Mouse (Mus musculus): ENCODE data around the gene Ccdc122. TPM values are rescaled to one million over a fixed set of nuclear protein-coding genes. Genes with fewer than 3 reads are reported as not detected.
"Not testable (repeated sequence)": the region's sequence is repeated elsewhere in the genome, so short reads cannot be mapped to it uniquely, and the experiment has no call there.

The Ccdc122 gene
- polyA plus RNA-seq, 1 experiment from 2014 or later, result 4.7 TPM

GRCm38 (mm10) chr14:77032433-77032832 is 4.1 kb upstream of the Ccdc122 start:
- H3K9me3 ChIP-seq (replicated peaks), result no peaks in the 10 kb centered on the region
- H3K9ac ChIP-seq, result no peak overlapping the region
- H3K4me1 ChIP-seq, result peaks cover 15% of the 10 kb centered on the region; the same call in 1 of the 2 replicates
- WGBS, result 65% methylated on average over 5 of the region's 5 CpGs
- 0 out of 2 replicates have a peak, but pooled peaks cover 3% of the 10 kb centered on the region for H3K36me3 ChIP-seq
- H3K27ac ChIP-seq (replicated peaks), result no peak overlapping the region
- no peak for ATAC-seq (ENCODE audit: insufficient number of reproducible peaks, low FRiP score, low TSS enrichment, low read depth)
- no peak overlapping the region for H3K4me2 ChIP-seq (replicated peaks)
- no peak overlapping the region for H3K4me3 ChIP-seq (replicated peaks)
- no peaks in the 10 kb centered on the region for H3K27me3 ChIP-seq

DNA sequence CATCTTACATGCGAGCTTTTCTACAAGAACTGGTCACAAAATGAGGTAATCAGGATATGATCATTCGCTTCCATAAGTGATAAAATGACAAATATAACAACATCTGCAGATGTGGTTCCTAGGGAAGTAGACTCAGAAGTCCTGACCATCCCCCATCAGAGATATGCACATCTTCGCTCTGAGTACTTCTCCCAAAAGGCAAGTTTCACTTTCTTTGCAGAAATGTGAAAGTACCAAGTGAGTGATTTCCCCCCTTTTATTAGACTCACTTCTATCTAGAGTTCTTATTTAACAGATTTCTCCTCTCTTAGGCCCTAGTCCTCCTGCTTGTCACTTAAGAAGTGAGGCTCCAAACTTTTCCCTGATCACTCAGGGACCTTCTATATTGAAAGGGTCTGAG is 3.2 kb upstream of the Ccdc122 start:
- Histone ChIP-seq H3K4me3 (replicated peaks) (no peak overlapping the region), H3K4me1 (peaks cover 16% of the 10 kb centered on the region; the same call in 1 of the 2 replicates), H3K27ac (replicated peaks) (no peak overlapping the region), H3K9ac (no peak overlapping the region), H3K27me3 (no peaks in the 10 kb centered on the region), H3K36me3 (0 out of 2 replicates have a peak, but pooled peaks cover 3% of the 10 kb centered on the region), H3K9me3 (replicated peaks) (no peaks in the 10 kb centered on the region), H3K4me2 (replicated peaks) (no peak overlapping the region)
- WGBS, result 89% methylated on average over 3 of the region's 3 CpGs
- ATAC-seq (ENCODE audit: insufficient number of reproducible peaks, low FRiP score, low TSS enrichment, low read depth), result no peak

DNA sequence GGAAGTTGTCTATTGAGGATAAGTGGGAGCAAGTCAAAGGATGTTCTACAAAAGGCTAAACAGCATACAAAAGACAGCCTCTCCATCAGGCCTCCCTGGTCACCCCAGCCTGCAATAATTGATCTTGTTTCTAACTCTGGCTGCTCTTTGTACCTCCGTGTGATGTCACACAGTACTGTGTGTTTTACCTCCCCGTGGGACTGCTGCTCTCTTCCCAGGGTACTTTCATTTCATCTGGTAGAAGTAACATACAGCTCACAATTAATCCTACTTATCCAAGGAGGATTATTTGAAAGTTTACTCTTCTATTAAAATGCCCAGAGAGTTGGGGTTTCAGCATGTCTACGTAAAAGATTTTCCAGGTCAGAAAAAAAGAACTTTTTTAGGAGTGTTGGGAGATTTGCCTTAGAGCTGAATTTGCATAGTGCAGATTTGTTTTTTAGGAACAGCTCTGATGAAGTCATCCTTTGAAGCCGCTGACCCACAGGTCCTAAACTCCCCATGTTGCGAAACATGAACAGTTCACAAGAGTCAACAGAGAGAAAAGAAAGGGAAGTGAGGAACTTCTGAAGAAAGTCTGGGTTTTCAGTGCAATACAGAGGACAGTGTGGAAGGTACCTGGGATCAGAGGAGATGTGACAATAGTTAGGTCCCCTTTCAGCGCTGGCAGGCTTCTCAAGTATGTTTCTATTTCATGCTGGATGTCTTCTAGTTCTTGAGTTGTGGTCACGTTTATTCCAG is 2.2 kb upstream of the Ccdc122 start:
- Histone ChIP-seq H3K9me3 (replicated peaks) (no peaks in the 10 kb centered on the region), H3K4me2 (replicated peaks) (no peak overlapping the region), H3K27ac (replicated peaks) (no peak overlapping the region), H3K36me3 (0 out of 2 replicates have a peak, but pooled peaks cover 3% of the 10 kb centered on the region), H3K4me3 (replicated peaks) (no peak overlapping the region), H3K9ac (no peak overlapping the region), H3K27me3 (no peaks in the 10 kb centered on the region), H3K4me1 (peaks cover 16% of the 10 kb centered on the region; the same call in 1 of the 2 replicates)
- 66% methylated on average over 7 of the region's 7 CpGs for WGBS
- ATAC-seq (ENCODE audit: insufficient number of reproducible peaks, low FRiP score, low TSS enrichment, low read depth), result no peak

DNA sequence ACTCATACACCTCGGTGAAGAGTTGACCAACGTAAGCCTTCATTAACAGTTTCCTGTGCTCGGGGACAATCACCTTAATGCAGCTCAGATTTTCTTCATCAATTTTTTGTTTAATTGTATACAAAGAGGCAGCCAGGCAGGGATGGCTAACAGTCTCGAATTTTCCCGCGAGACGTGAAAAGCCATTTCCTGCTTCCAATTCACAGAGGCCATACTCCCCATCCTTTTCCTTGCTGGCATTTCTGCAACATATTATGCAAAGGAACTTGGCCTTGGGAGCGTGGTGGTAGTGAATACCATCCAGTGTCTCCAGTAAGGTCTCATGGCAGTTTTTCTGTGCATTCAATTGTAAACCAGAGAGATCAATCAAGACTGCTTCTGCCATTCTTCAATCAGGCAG is 1.6 kb upstream of the Ccdc122 start:
- WGBS, result 79% methylated on average over 8 of the region's 8 CpGs
- Histone ChIP-seq H3K36me3 (0 out of 2 replicates have a peak, but pooled peaks cover 3% of the 10 kb centered on the region), H3K9me3 (replicated peaks) (no peaks in the 10 kb centered on the region), H3K4me3 (replicated peaks) (no peak overlapping the region), H3K4me1 (peaks cover 16% of the 10 kb centered on the region; the same call in 1 of the 2 replicates), H3K27me3 (no peaks in the 10 kb centered on the region), H3K9ac (no peak overlapping the region), H3K4me2 (replicated peaks) (no peak overlapping the region), H3K27ac (replicated peaks) (no peak overlapping the region)
- ATAC-seq (ENCODE audit: insufficient number of reproducible peaks, low FRiP score, low TSS enrichment, low read depth), result no peak

DNA sequence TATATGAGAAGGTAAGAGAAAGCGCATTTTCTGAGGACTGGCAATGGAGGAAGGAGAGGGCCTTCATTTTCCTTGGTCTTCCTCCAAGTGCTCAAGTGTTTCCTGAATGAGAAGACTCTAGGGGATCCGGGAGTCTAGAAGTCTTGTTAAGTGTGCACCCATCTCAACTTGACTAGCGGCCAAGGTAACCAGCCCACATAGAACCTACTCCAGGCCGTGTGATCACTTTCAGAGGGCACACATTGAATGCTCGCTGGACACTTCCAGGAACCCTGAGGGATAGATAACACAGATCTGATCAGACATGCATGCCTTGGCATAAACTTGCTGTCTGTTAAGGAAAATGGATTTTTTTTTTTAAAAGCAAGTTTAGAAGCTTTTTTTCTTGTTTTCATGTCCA is 758 bp downstream of the Ccdc122 start:
- Histone ChIP-seq H3K27me3 (no peaks in the 10 kb centered on the region), H3K9ac (no peak overlapping the region), H3K36me3 (no peaks in the 10 kb centered on the region), H3K9me3 (replicated peaks) (no peaks in the 10 kb centered on the region), H3K4me2 (replicated peaks) (peak overlapping the region; percentile 82), H3K4me3 (replicated peaks) (no peak overlapping the region), H3K27ac (replicated peaks) (peak overlapping the region; percentile 66), H3K4me1 (peaks cover 16% of the 10 kb centered on the region; the same call in 1 of the 2 replicates)
- WGBS, result 63% methylated on average over 5 of the region's 5 CpGs
- ATAC-seq (ENCODE audit: insufficient number of reproducible peaks, low FRiP score, low TSS enrichment, low read depth), result no peak

- 52% methylated on average over 8 of the region's 8 CpGs for WGBS
- Histone ChIP-seq H3K9me3 (replicated peaks) (no peaks in the 10 kb centered on the region), H3K27ac (replicated peaks) (peak overlapping the region; percentile 66), H3K36me3 (no peaks in the 10 kb centered on the region), H3K27me3 (no peaks in the 10 kb centered on the region), H3K4me2 (replicated peaks) (no peak overlapping the region), H3K4me3 (replicated peaks) (no peak overlapping the region), H3K4me1 (peaks cover 16% of the 10 kb centered on the region; the same call in 1 of the 2 replicates), H3K9ac (no peak overlapping the region)
- ATAC-seq (ENCODE audit: insufficient number of reproducible peaks, low FRiP score, low TSS enrichment, low read depth), result no peak
Observed at GRCm38 (mm10) chr14:77037832-77038425, 1.4 kb downstream of the Ccdc122 start.

DNA sequence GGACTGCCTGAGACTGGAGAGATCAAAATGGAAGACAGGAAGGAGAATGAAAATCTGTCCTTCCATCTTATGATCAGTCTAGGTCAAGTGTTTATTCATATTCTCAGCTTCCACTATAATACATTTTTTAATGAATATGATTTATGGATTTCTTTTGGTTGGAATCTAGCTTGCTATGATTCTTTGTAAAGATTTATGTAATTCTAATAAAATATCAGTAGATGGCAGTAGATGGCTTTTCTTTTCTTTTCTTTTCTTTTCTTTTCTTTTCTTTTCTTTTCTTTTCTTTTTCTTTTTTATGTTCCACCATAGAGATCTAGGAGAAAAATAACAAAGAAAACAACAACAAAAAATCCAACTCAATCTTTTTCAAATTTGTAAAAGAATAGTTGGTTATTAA is 16.7 kb downstream of the Ccdc122 start:
- H3K4me1 ChIP-seq, result no peaks in the 10 kb centered on the region
- no peak for ATAC-seq (ENCODE audit: insufficient number of reproducible peaks, low FRiP score, low TSS enrichment, low read depth)

DNA sequence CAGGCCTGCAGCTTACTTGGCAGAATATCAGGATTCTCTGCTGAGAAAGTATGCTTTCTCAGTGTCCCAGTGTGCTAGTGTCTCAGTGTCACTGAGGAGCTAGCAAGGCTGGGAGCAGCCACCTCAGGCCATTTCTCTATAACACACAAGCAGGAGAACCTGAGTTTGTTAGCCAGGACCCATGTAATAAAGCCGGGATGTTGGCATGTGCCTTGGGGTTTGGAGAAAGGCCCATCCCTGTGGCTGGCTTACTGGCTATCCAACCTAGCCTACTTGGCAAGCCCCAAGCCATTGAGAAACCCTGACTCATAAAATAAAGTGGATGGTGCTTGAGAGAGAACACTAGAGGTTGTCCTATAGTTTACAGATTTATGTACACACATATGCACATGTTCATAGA is 32.8 kb downstream of the Ccdc122 start:
- no peak for ATAC-seq (ENCODE audit: insufficient number of reproducible peaks, low FRiP score, low TSS enrichment, low read depth)
- WGBS, result 89% methylated on average over 1 of the region's 1 CpGs
- no peak overlapping the region for H3K27ac ChIP-seq (replicated peaks)
- no peaks in the 10 kb centered on the region for H3K27me3 ChIP-seq
- no peak overlapping the region for H3K4me3 ChIP-seq (replicated peaks)
- no peaks in the 10 kb centered on the region for H3K36me3 ChIP-seq
- no peaks in the 10 kb centered on the region for H3K9me3 ChIP-seq (replicated peaks)
- H3K9ac ChIP-seq, result no peak overlapping the region
- H3K4me1 ChIP-seq, result no peaks in the 10 kb centered on the region
- H3K4me2 ChIP-seq (replicated peaks), result no peak overlapping the region

More for the DNA sequence above, 16.7 kb downstream of the Ccdc122 start:
- Histone ChIP-seq H3K4me3 (replicated peaks) (no peak overlapping the region), H3K27me3 (no peaks in the 10 kb centered on the region), H3K9me3 (replicated peaks) (no peaks in the 10 kb centered on the region), H3K4me2 (replicated peaks) (no peak overlapping the region), H3K9ac (no peak overlapping the region), H3K36me3 (no peaks in the 10 kb centered on the region), H3K27ac (replicated peaks) (no peak overlapping the region)

DNA sequence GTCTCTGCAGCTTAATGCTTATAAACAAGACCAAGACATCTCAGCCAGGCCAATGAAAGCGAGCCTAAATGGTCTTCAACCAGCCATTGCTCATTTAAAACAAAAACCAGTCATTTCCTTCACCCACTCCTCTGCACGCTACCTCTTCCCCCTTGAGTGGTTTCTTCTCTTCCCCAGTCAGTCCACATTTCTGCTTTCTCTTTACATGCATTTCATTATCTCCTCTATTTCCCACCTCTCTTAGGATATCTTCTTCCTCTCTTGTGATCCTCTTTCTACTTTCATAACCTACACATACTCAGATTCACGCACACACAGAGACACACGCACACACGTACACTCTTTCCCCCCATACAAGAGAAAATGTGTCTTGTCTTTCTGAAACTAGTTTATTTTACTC is 44.7 kb downstream of the Ccdc122 start:
- H3K9ac ChIP-seq, result no peak overlapping the region
- H3K4me2 ChIP-seq (replicated peaks), result no peak overlapping the region
- no peaks in the 10 kb centered on the region for H3K9me3 ChIP-seq (replicated peaks)
- H3K27me3 ChIP-seq, result no peaks in the 10 kb centered on the region
- H3K27ac ChIP-seq (replicated peaks), result no peak overlapping the region
- no peaks in the 10 kb centered on the region for H3K36me3 ChIP-seq
- no peak for ATAC-seq (ENCODE audit: insufficient number of reproducible peaks, low FRiP score, low TSS enrichment, low read depth)
- H3K4me1 ChIP-seq, result no peaks in the 10 kb centered on the region
- WGBS, result 93% methylated on average over 5 of the region's 5 CpGs
- H3K4me3 ChIP-seq (replicated peaks), result no peak overlapping the region

DNA sequence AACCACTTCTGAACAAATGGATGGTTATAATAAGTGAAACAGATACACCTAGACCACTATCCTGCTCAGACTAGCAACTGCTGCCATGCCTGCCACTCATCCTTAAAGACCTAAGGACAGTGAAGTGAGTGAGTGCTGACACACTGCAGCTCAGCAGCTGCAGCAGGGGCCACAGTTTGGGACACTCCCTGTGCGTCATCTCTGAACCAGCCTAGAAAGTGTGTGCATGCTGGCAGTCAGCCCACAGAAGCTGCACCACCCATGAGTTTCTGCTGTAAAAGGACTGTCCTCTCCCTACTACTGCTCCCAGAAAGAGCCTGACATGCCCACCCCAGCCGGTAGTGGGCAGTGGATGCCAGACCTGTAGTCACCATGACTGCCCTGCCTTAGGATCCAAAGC is 63.7 kb downstream of the Ccdc122 start:
- no peaks in the 10 kb centered on the region for H3K9me3 ChIP-seq (replicated peaks)
- WGBS, result 65% methylated on average over 2 of the region's 2 CpGs
- ATAC-seq (ENCODE audit: insufficient number of reproducible peaks, low FRiP score, low TSS enrichment, low read depth), result no peak

GRCm38 (mm10) chr14:77110622-77111021 is 74.0 kb downstream of the Ccdc122 start:
- H3K9me3 ChIP-seq (replicated peaks); H3K27me3 ChIP-seq; H3K9ac ChIP-seq; H3K36me3 ChIP-seq; H3K4me1 ChIP-seq; H3K4me3 ChIP-seq (replicated peaks); ATAC-seq (ENCODE audit: insufficient number of reproducible peaks, low FRiP score, low TSS enrichment, low read depth); H3K27ac ChIP-seq (replicated peaks); H3K4me2 ChIP-seq (replicated peaks): not testable (repeated sequence)
- 79% methylated on average over 5 of the region's 5 CpGs for WGBS

More for the DNA sequence above, 63.7 kb downstream of the Ccdc122 start:
- Histone ChIP-seq H3K36me3 (no peaks in the 10 kb centered on the region), H3K4me3 (replicated peaks) (no peak overlapping the region), H3K4me2 (replicated peaks) (no peak overlapping the region), H3K27ac (replicated peaks) (no peak overlapping the region), H3K9ac (no peak overlapping the region), H3K27me3 (no peaks in the 10 kb centered on the region), H3K4me1 (no peaks in the 10 kb centered on the region)
